Mouse (Mus musculus) olfactory bulb, adult 2 months (tissue): Measurements from ENCODE around the gene Atg4b. TPM values are rescaled to one million over a fixed set of nuclear protein-coding genes. Genes with fewer than 3 reads are reported as not detected.
"Not testable (repeated sequence)": the region's sequence is repeated elsewhere in the genome, so short reads cannot be mapped to it uniquely, and the experiment has no call there.

Experiments used
- H3K27ac ChIP-seq: fragments of 200-500 bp; 2 replicates; pipeline ENCODE4 v1.5.1; 2012; ENCODE audit warnings: low read depth, low read length; ENCODE audit not compliant: insufficient read depth
- H3K4me1 ChIP-seq: fragments of 200-500 bp; 2 replicates; pipeline ENCODE4 v1.6.1; 2012; ENCODE audit warnings: low read length; ENCODE audit not compliant: control insufficient read depth, insufficient read depth
- H3K4me3 ChIP-seq: fragments of 200-500 bp; 2 replicates; pipeline ENCODE4 v1.5.1; 2012; ENCODE audit warnings: mild to moderate bottlenecking, low read depth, low read length, moderate library complexity; ENCODE audit not compliant: insufficient read depth
- CTCF ChIP-seq: fragments of 200-500 bp; IDR thresholded peaks from 2 replicates; pipeline ENCODE4 v1.5.1; 2012; ENCODE audit warnings: low read depth, mild to moderate bottlenecking, low read length, moderate library complexity; ENCODE audit not compliant: insufficient read depth
- POLR2A ChIP-seq: fragments of 200-500 bp; IDR thresholded peaks from 2 replicates; pipeline ENCODE4 v1.6.1; 2012; ENCODE audit warnings: mild to moderate bottlenecking, low read depth, low read length, moderate library complexity; ENCODE audit not compliant: insufficient read depth
- WGBS: fragments of 180-500 bp; shearing (Covaris S2); methylation state at CpG from one replicate; pipeline ENCODE4 v1.1.7; 2018; 5-methylcytosine and 5-hydroxymethylcytosine counted together
- polyA plus RNA-seq: library from polyadenylated mRNA; stranded (reverse); fragments of >200 nt; gene quantifications from 2 replicates; pipeline ENCODE4 v1.2.4, GENCODE M21; 2012; ENCODE audit warnings: low replicate concordance; ENCODE audit not compliant: missing spikeins, insufficient read depth, insufficient read length

Gene Atg4b
- polyA plus RNA-seq, 1 experiment = not detected

DNA sequence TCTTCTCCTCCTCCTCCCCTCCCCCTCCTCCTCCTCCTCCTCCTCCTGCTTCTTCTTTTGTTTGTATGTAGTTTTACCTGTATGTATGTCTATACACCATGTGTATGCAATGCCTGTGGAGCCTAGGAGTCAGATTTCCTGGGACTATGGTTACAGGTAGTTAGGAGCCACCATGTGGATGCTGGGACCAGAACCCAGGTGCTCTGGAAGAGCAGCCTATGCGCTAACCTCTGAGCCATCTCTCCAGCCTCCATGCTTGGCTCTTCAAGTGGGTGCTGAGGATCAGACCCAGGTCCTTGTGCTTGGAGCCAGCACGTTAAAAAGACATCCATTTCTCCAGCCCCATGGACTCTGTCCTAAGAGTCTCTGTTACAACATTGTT, 85.2 kb downstream of the Atg4b start:
- no peak for TF ChIP-seq POLR2A
- TF ChIP-seq CTCF = no peak
- WGBS = 91% methylated on average over 2 of the region's 2 CpGs
- H3K4me1 ChIP-seq = no peaks in the 10 kb centered on the region
- H3K4me3 ChIP-seq = no peak overlapping the region
- no peak overlapping the region for H3K27ac ChIP-seq

DNA sequence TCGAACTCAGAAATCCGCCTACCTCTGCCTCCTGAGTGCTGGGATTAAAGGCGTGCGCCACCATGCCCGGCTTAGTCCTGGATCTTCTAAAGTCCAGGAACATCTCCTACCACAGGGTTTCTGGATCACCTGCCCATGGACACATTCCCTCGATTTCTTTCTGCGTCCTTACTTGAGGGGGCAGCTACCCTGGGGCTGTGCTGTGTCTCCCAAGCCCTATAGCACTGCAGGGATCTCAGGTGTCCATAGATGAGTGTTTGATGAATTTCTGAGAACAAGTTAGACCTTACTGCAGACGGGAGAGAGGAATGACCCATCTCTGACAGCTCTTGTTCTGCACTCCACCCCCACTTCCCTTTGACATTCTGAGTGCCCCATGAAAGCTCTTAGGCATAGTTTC, 86.0 kb downstream of the Atg4b start:
- no peak overlapping the region for H3K27ac ChIP-seq
- WGBS = 95% methylated on average over 8 of the region's 8 CpGs
- TF ChIP-seq CTCF = no peak
- no peak for TF ChIP-seq POLR2A

DNA sequence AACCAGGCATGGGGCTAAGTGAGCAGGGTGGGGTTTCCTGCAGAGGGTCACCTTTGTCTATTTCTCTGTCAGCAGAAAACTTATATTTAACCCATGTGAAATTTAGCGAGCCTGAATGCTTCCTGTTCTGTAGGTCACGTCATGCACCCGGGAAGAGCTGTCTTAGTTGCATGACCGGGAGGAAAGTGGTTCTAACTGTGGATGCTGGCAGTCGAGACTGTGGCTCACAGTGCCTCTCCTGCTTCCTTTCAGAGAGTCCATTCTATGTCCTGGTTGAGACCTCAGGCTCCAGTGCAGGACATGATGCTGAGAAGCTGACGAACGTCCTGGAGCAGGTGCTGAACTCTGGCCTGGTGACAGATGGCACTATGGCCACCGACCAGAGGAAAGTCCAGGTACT, 87.3 kb downstream of the Atg4b start:
- H3K4me1 ChIP-seq, H3K27ac ChIP-seq, H3K4me3 ChIP-seq: not testable (repeated sequence)
- 92% methylated on average over 8 of the region's 8 CpGs for WGBS

More for the DNA sequence above, 86.0 kb downstream of the Atg4b start:
- Histone ChIP-seq H3K4me1 (no peaks in the 10 kb centered on the region), H3K4me3 (no peak overlapping the region)

Other genes with a start within 250 kb of the Atg4b start
- not detected in 2 replicates for gene Farp2, start 239.4 kb upstream of the Atg4b start, polyA plus RNA-seq
- gene Stk25, start 92.8 kb upstream of the Atg4b start, polyA plus RNA-seq = not detected in 2 replicates
- not detected in 2 replicates for gene Bok, start 65.8 kb upstream of the Atg4b start, polyA plus RNA-seq
- gene Thap4, start 3.4 kb downstream of the Atg4b start, polyA plus RNA-seq = not detected in 2 replicates
- not detected in 2 replicates for gene Dtymk, start 50.4 kb downstream of the Atg4b start, polyA plus RNA-seq
- not detected in 2 replicates for gene Ing5, start 52.5 kb downstream of the Atg4b start, polyA plus RNA-seq
- gene D2hgdh, start 73.4 kb downstream of the Atg4b start, polyA plus RNA-seq = not detected in 2 replicates
- gene Gal3st2, start 109.8 kb downstream of the Atg4b start, polyA plus RNA-seq = not detected in 2 replicates
- not detected in 2 replicates for gene Gal3st2b, start 166.8 kb downstream of the Atg4b start, polyA plus RNA-seq
- gene Gal3st2c, start 239.0 kb downstream of the Atg4b start, polyA plus RNA-seq = not detected in 2 replicates